Mouse (Mus musculus) intestine, postnatal 0 days (tissue): ENCODE measurements around the gene Enpep. TPM values are rescaled to one million over a fixed set of nuclear protein-coding genes. Genes with fewer than 3 reads are reported as not detected.

ENCODE experiments used
- ATAC-seq: fragments of 200-750 bp; cut with Nextera tagmentation; 2 replicates; pipeline ENCODE4 v1.8.0; 2017; ENCODE audit warnings: mild to moderate bottlenecking, moderate TSS enrichment, moderate library complexity
- H3K27ac ChIP-seq: fragments of 300-500 bp; sonication (generic); 2 replicates; pipeline ENCODE4 v1.5.1; 2014; ENCODE audit warnings: mild to moderate bottlenecking, low read depth, low read length, moderate library complexity
- H3K27me3 ChIP-seq: fragments of 300-500 bp; sonication (generic); replicated peaks from 2 replicates; pipeline ENCODE4 v1.6.1; 2014; ENCODE audit warnings: low read length, mixed read lengths; ENCODE audit not compliant: control insufficient read depth, insufficient read depth
- H3K36me3 ChIP-seq: fragments of 300-500 bp; sonication (generic); 2 replicates; pipeline ENCODE4 v1.6.1; 2014; ENCODE audit warnings: mild to moderate bottlenecking, moderate library complexity; ENCODE audit not compliant: control insufficient read depth, insufficient read depth
- H3K4me1 ChIP-seq: fragments of 300-500 bp; sonication (generic); replicated peaks from 2 replicates; pipeline ENCODE4 v1.6.1; 2014; ENCODE audit warnings: antibody characterized with exemption, low read length, mixed read lengths; ENCODE audit not compliant: control insufficient read depth, insufficient read depth
- H3K4me2 ChIP-seq: fragments of 300-500 bp; sonication (generic); replicated peaks from 2 replicates; pipeline ENCODE4 v1.6.1; 2014; ENCODE audit warnings: low read depth, mild to moderate bottlenecking, moderate library complexity
- H3K4me3 ChIP-seq: fragments of 300-500 bp; sonication (generic); 2 replicates; pipeline ENCODE4 v1.5.1; 2014; ENCODE audit warnings: low read depth, low read length
- H3K9ac ChIP-seq: fragments of 300-500 bp; sonication (generic); 2 replicates; pipeline ENCODE4 v1.6.1; 2014; ENCODE audit warnings: mild to moderate bottlenecking, low read depth, low read length
- H3K9me3 ChIP-seq: fragments of 300-500 bp; sonication (generic); 2 replicates; pipeline ENCODE4 v1.6.1; 2016; ENCODE audit warnings: mixed run types; ENCODE audit not compliant: control insufficient read depth
- CTCF ChIP-seq: sonication (generic); IDR thresholded peaks from 2 replicates; pipeline ENCODE4 v1.5.1; 2016; ENCODE audit warnings: low read depth, mild to moderate bottlenecking, control low read depth, antibody characterized with exemption, moderate library complexity
- WGBS: fragments of 180-500 bp; shearing (Covaris S2); extraction: QIAGEN DNeasy Blood & Tissue Kit; methylation state at CpG from one replicate; pipeline ENCODE4 v1.1.7; 2014; 5-methylcytosine and 5-hydroxymethylcytosine counted together
- polyA plus RNA-seq: library from polyadenylated mRNA; unstranded; fragments of >200 nt; fragmentation: Nextera tagmentation; extraction: Ambion mirVana; gene quantifications from 2 replicates; pipeline ENCODE4 v1.2.1, GENCODE M21; 2015

Gene Enpep
- polyA plus RNA-seq, 1 experiment from 2014 or later, result 120 TPM

- Histone ChIP-seq H3K4me1 (no peaks in the 10 kb centered on the region), H3K4me3 (no peak overlapping the region), H3K27ac (no peak overlapping the region), H3K36me3 (peaks cover 20% of the 10 kb centered on the region; the same call in 1 of the 2 replicates), H3K4me2 (no peak overlapping the region), H3K9me3 (no peaks in the 10 kb centered on the region), H3K27me3 (no peaks in the 10 kb centered on the region), H3K9ac (no peak overlapping the region)
- 60% methylated on average over 5 of the region's 5 CpGs for WGBS
- TF ChIP-seq CTCF, result no peak
- ATAC-seq, result no peak
Measured at GRCm38 (mm10) chr3:129309926-129310325, 22.6 kb downstream of the Enpep start.

GRCm38 (mm10) chr3:129308876-129309275, 23.6 kb downstream of the Enpep start:
- Histone ChIP-seq H3K36me3 (peaks cover 21% of the 10 kb centered on the region; the same call in 1 of the 2 replicates), H3K4me3 (no peak overlapping the region), H3K4me1 (no peaks in the 10 kb centered on the region), H3K4me2 (no peak overlapping the region), H3K9me3 (no peaks in the 10 kb centered on the region), H3K27ac (no peak overlapping the region), H3K27me3 (no peaks in the 10 kb centered on the region), H3K9ac (no peak overlapping the region)
- ATAC-seq, result no peak
- 73% methylated on average over 9 of the region's 9 CpGs for WGBS
- TF ChIP-seq CTCF, result peak; percentile 39

- Histone ChIP-seq H3K9ac (no peak overlapping the region), H3K4me3 (no peak overlapping the region), H3K4me2 (no peak overlapping the region), H3K36me3 (peaks cover 17% of the 10 kb centered on the region; the same call in 1 of the 2 replicates), H3K9me3 (no peaks in the 10 kb centered on the region), H3K27ac (no peak overlapping the region), H3K4me1 (no peaks in the 10 kb centered on the region), H3K27me3 (no peaks in the 10 kb centered on the region)
- ATAC-seq, result no peak
- peak; percentile 75 for TF ChIP-seq CTCF
- WGBS, result 40% methylated on average over 10 of the region's 10 CpGs
Measured at GRCm38 (mm10) chr3:129308102-129308752, 24.3 kb downstream of the Enpep start.

GRCm38 (mm10) chr3:129303941-129304340, 28.6 kb downstream of the Enpep start:
- no peak for ATAC-seq

GRCm38 (mm10) chr3:129299874-129300273, 32.6 kb downstream of the Enpep start:
- H3K27ac ChIP-seq, result no peak overlapping the region
- no peaks in the 10 kb centered on the region for H3K9me3 ChIP-seq
- H3K9ac ChIP-seq, result no peak overlapping the region
- no peak for ATAC-seq
- H3K4me2 ChIP-seq, result no peak overlapping the region
- H3K27me3 ChIP-seq, result no peaks in the 10 kb centered on the region
- 56% methylated on average over 1 of the region's 1 CpGs for WGBS
- no peak overlapping the region for H3K4me3 ChIP-seq
- no peaks in the 10 kb centered on the region for H3K4me1 ChIP-seq
- peak; percentile 82 for TF ChIP-seq CTCF
- H3K36me3 ChIP-seq, result peaks cover 13% of the 10 kb centered on the region; the same call in 1 of the 2 replicates

More at GRCm38 (mm10) chr3:129303941-129304340, 28.6 kb downstream of the Enpep start:
- H3K4me3 ChIP-seq, result no peak overlapping the region
- no peaks in the 10 kb centered on the region for H3K4me1 ChIP-seq
- TF ChIP-seq CTCF, result peak; percentile 83
- H3K9ac ChIP-seq, result no peak overlapping the region
- H3K27ac ChIP-seq, result no peak overlapping the region
- 12% methylated on average over 3 of the region's 3 CpGs for WGBS
- peaks cover 9% of the 10 kb centered on the region; the same call in 1 of the 2 replicates for H3K36me3 ChIP-seq
- no peaks in the 10 kb centered on the region for H3K9me3 ChIP-seq
- H3K4me2 ChIP-seq, result no peak overlapping the region
- H3K27me3 ChIP-seq, result no peaks in the 10 kb centered on the region

GRCm38 (mm10) chr3:129298606-129299005, 33.9 kb downstream of the Enpep start:
- Histone ChIP-seq H3K27me3 (no peaks in the 10 kb centered on the region), H3K9me3 (no peaks in the 10 kb centered on the region), H3K4me2 (no peak overlapping the region), H3K4me1 (no peaks in the 10 kb centered on the region), H3K27ac (no peak overlapping the region), H3K36me3 (peaks cover 18% of the 10 kb centered on the region; the same call in 1 of the 2 replicates), H3K9ac (no peak overlapping the region), H3K4me3 (no peak overlapping the region)
- TF ChIP-seq CTCF, result no peak
- no peak for ATAC-seq
- 78% methylated on average over 8 of the region's 8 CpGs for WGBS
